Mouse (Mus musculus) heart, adult 8-10 months (tissue): ENCODE measurements around the gene Kdm5a. TPM values are rescaled to one million over a fixed set of nuclear protein-coding genes. Genes with fewer than 3 reads are reported as not detected.

ENCODE experiments used
- DNase-seq: peaks from one replicate; pipeline ENCODE4 v3.0.0; 2022; ENCODE audit warnings: low spot score
- total RNA-seq, 4 experiments: library from RNA; stranded (reverse); gene quantifications; 2 replicates each; pipeline ENCODE4 v1.2.4; 2022

Kdm5a gene
- total RNA-seq, 4 experiments from 2014 or later, result 24.9 to 31.2 (median 30.9) TPM

DNA sequence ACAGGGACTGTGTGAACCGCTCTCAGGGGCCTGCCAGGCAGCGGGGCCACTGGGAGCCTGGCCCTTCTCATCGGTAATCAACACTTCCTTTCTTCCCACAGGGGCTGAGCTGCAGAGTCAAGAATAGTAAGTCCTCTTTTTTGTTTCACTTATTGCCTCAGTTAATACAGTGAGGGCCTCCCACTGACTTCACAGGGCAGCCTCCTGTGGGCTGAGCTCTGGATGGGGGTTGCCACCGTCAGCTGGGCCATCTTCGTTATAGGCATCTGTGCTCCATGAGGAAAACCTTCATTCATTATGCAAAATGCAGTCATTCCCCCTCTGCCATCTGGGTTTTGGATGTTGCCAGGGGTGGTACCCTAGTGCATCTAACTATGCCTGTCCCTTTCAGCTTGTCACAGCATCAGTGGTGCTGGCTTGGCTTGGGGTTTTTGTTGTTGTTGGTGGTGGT, 108.1 kb downstream of the Kdm5a start:
- DNase-seq, result no peak

DNA sequence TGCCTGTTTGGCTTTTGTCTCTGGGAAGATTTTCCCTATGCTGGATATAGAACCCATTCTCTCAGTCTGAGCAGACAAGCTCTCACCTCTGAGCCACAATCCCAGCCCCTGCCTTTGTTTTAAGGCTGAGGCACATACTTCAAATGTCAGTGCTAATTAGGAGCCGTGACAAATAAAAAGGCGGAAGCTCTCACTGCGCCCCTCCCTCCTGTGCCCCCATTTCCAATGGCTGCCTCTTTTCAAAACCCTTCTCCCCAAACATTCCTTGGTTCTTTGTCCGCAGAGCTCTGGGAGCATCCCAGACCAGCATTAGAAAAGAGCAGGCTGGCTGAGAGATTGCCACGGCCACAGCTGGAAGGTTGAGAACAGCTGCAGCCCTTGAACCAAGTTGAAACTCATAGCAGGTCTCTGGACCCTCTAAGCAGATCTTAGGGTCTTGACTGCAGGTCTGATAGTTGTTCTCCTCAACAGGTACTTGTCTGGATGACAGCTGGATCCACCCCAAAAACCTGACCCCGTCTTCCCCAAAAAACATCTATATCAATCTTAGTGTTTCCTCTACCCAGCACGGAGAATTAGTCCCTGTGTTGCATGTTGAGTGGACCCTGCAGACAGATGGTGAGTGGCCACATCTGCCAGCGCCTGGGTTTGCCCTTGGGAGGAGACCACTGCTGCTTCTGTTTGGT, 108.7 kb downstream of the Kdm5a start:
- no peak for DNase-seq

DNA sequence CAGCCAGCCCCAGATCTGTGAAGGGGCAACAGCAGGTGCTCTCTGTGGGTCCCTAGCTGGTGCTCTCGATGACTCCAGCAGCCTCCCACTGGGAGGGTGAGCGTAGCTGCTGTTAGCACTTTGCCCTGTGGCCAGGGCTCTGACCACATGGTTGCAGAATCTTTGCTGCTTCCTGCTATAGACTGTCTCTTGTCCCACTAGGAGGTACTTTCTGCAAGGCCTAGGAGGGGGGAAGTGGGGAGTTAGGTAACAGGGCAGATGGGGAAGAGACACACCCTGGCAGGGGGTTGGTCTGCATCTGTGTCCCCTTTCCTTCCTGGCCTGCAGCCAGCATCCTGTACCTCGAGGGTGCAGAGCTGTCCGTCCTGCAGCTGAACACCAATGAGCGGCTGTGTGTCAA, 109.5 kb downstream of the Kdm5a start:
- no peak for DNase-seq

DNA sequence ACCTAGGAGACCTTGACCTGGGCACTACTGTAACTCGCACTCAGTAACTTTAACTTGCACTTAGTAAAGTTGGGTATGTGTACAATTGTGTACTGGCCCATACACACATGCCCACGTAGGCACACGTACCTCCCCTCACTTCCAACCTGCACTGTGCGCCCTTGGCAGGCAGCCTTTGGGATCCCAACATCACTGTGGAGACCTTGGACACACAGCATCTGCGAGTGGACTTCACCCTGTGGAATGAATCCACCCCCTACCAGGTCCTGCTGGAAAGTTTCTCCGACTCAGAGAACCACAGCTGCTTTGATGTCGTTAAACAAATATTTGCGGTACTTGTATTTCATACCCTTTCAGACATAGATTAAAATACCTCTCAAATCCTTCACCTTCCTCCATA, 111.4 kb downstream of the Kdm5a start:
- DNase-seq, result no peak

DNA sequence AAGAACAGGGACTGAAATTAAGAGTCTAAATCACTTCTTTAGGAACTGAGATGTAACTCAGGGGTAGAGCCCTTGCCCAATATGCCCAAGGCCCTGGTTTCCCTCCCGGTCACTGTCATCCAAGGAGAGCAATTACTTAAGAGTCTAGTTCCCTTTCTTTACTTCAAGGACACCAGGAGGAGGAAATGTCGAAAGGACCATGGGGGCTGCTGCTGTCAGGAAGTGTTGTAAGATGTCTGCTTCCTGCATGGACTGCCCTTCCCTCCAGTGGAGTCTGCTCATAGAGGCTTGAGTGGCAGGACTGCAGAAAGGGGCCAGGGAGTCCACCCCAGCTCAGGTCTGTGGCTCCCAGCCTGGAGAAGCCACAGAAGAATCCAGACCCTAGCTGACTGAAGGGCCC, 115.4 kb downstream of the Kdm5a start:
- DNase-seq, result no peak

DNA sequence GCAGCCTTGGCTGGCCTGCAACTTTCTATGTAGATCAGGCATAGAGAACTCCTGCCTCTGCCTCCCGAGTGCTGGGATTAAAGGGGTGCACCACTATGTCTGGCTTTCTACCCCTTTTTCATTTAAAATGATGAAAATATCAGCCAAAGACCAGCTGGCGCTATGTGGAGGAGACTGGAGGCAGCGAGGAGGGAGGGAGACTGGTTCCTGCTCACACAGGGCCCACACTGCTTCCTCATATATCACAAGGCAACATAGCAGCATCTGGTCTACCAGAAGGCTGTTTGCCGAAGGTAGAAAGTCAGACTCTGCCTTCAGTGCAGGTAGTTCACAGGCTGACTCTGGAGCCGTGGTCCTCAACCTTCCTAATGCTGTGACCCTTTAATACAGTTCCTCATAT, 116.4 kb downstream of the Kdm5a start:
- no peak for DNase-seq

DNA sequence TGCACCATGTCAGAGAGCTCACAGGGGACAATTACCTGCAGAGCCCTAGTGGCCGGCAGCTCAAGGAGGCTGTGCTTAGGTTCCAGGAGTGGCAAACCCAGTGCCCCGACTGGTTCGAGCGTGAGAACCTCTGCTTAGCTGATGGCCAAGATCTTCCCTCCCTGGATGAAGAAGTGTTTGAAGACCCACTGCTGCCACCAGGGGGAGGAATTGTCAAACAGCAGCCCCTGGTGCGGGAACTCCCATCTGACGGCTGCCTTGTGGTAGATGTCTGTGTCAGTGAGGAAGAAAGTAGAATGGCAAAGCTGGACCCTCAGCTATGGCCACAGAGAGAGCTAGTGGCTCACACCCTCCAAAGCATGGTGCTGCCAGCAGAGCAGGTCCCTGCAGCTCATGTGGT, 117.6 kb downstream of the Kdm5a start:
- no peak for DNase-seq

DNA sequence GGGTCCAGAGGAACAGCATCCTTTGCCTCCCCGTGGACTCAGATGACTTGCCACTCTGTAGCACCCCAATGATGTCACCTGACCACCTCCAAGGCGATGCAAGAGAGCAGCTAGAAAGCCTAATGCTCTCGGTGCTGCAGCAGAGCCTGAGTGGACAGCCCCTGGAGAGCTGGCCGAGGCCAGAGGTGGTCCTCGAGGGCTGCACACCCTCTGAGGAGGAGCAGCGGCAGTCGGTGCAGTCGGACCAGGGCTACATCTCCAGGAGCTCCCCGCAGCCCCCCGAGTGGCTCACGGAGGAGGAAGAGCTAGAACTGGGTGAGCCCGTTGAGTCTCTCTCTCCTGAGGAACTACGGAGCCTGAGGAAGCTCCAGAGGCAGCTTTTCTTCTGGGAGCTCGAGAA, 118.1 kb downstream of the Kdm5a start:
- DNase-seq, result no peak

DNA sequence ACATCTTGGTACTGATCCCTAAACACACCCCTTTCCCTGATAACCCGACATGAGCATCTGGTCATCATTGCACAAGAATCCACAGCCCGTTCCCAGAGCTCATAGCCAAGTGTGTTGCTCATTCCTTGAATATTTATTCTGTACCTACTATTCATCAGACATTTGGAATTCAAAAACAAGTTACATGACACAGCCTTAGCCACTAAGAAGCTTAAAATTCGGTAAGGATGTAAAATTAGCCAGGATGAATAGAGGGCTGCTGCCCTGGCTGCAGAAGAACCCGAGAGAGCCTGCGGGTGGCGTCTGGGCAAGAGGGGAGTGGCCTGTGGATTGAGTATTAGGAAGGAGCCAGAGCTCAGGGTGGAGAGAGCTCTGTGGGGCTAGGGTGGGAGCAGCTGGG, 118.8 kb downstream of the Kdm5a start:
- no peak for DNase-seq

DNA sequence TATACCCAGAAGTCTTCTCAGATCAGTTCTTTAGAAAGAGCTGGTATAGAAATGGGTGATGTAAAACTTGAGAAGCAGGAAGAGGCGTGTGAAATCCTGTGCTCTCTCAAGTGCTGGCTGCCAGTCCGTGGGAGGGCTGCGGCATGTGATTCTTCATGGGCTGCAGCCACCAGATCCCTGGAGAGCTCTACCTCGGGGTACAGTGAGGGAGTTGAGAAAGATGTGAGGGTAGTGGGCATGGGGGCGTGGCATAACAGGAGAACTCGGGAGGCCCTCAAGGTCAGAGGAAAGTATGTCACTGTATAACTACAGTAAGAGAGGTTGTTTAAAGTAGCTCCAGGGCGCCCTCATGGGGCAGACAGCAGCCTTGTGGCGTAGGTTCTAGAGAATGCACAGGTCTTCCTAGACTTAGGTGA, 119.3 kb downstream of the Kdm5a start:
- no peak for DNase-seq

DNA sequence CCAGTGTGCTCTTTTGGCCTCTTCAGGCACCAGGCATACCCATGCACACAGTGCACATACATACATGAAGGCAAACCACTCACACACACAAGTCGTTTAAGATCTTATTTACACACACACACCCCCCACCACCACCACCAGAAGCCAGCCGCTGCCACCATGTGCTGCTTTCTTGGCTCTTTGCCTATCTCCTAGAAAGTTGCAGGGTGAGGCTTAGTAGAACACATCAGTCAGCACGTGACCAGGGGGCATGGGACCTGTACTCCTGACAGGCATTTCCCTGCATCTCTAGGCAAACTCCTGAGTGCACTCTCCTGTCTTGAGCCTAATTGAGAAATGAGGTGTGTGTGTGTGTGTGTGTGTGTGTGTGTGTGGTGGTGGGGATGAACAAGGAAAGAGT, 121.1 kb downstream of the Kdm5a start:
- no peak for DNase-seq

DNA sequence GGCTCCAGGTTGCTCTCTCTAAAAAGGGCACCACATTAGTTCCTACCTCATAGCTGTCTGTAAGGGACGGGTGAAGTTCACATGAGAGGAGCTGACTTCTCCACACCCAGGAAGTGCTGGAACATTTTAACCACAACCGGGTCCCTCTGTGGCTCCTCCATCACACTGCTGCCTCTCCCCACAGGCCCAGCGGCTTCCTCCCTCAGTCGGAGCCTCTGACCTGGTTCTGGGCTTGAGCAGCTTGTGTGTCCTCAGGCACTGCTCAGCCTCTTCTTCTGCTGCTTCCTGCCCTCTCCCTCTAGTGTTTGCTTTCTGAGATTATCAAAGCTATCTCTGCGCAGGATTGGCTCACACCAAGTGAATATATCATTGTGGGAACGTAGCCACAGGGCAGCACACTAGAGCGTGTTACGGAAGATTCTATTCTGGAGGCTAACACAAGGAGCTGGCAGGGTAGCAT, 122.2 kb downstream of the Kdm5a start:
- DNase-seq, result no peak

DNA sequence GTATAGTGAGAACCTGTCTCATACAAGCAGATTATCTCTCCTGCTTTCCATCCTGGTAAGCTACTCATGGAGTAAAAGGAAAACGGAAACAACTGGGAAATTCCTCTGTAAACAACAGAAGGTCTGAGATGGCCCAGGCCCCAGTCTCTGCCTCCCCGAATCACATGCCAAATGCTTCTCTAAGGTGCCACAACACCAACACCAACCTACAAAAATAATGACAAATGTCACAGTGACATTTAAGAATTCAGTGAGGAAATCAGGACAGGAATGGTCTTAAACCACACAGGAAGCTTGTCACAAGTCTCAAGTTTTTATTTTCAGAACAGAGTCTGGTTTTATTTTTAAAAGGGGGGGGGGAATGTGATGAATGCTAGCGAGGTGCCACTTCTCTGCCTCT, 124.7 kb downstream of the Kdm5a start:
- DNase-seq, result no peak

DNA sequence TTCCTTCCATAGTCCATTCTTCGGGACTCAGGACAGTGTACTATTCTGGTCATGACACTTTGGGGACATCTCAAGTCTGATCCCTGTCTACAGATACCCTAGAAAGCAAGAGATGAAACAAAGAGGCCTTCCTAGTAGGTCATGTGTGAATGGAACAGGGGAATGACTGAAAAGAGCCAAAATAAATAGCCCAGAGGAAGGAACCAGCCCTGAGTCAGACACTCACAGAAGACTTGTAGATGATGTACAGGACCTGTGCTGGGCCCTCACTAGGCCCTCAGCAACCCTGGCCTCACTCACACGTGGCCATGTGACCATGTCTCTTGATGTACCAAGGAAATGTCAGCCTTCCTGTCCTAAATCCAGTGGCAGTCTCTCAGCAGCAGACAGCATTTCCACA, 125.5 kb downstream of the Kdm5a start:
- no peak for DNase-seq

DNA sequence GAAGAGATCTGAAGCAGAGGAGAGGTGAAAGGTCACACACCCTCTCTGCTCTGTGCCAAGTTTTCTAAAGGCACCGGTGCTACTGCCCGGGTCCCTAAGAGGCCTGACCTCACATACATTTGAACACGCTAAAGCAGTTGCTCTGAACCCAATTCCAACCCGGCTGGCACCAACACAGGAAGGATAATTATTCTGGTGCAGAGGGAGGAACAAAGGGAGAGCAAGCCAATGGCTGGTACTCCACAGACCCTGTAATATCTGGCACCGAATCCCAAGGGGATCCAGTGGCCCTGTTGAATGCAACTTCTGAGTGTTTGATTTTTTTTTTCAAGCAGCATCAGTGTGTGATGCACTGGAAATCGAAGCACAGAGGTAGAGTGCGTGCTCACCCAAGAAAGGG, 127.1 kb downstream of the Kdm5a start:
- DNase-seq, result no peak

DNA sequence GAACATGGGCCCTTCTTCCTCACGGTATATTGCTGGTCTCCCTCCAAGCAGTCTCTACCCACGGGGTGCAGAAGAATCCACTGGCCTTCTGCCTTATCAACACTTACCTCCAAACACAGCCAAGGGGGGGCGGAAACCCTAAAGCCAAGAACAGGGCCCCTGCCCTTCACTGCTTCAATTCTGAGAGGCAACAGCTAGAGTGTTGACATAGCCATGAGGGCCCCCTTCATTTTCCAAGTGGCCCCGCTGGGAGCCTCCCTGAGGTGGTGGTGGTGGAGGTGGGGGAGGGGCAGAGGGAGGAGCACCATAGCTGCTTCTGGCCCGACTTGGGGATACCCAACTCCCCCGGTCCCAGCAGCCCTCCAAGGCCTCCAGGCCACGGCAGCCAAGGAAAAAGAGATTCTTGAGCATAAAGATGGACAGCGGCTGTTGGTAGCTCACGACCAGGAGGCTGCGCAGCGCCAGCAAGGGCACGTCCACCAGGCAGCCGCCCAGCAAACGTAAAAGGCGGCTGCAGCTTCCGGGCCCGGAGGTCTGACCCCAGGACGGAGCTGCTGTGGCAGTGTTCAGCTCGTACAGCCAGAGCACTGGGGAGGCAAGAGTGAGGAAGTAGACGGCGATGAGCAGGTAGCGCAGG, 128.1 kb downstream of the Kdm5a start:
- no peak for DNase-seq

DNA sequence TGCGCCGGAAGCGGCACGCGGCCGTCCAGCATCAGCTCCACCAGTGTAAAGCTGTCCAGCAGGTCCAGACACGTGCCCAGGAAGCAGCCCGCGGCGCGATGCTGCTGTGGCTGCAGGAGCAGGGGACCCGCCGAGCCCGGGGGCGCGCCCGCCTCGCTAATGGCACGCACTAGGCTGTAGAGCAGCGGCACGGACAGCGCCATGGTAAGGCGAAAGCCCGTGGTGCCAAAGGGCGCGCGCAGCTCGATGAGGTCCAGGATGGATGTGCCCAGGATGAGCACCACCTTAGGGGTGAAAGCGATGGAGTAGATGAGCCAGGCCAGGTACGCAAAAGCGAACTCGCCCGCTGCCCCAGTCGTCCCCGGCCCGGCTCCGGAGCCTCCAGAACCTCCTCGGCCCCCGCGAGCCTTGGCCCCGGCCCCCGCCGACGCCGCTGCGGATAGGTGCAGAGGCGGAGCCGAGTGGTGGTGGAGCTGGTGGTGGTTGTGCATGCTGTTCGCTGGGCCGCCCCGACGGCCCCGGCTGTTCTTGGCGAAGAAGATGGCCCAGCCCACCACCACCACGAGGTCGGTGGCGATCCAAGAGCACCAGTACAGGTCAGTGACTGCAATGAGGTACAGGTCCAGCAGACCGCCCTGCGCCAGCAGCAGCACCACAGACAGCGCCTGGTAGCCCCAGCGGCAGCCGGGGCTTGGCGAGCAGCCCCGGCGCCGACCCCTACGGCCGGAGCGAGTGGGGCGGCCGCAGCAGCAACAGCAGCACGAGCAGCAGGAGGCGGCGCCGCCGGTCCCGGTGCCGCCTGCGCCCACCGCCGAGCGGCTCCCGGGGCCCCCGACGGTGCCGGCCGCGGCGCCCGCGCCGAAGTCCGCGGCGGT, 128.8 kb downstream of the Kdm5a start:
- no peak for DNase-seq

DNA sequence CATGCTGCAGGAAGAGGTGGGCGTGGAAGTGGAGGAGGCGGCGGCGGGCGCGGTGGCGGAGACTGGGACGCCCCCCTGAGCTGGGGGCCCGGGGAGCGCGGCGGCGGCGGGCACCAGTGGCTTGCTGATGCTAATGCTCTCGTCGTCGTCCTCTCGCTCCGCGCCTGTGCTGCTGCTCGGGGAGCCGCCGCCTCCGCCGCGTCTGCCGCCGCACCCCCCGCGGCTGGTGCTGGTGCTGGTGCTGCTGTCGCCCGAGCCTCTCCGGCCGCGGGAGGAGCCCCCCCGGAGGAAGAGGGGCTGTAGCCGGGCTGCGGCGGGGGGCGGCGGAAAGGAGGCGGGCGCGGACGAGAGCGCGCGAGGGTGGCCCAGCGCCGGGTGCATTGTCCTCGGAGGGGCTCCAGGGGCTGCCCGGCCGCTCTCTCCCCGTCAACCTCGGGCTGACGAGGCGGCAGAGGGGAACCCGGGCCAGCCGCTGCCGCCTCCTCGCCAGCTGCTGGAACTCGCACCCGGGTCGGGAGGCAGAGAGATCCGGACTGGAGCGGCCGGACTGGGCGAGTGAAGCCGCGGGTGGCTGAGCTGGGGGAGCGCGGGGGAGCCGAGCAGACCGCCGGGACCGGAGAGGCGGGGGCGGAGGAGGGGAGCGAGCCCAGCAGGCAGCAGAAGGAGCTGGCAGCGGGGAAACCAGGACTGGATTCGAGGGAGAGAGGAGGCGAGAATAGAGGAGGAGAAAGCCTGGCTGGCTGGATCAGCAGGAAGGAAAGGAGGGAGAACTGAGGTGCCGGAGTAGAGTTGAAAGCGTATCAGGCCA, 129.7 kb downstream of the Kdm5a start, which contains the start of gene Tmem121b:
TSS of gene Tmem121b (minus strand) at position 434 of the 808 bp plus-strand sequence.
- DNase-seq, result no peak
